Mouse (Mus musculus) frontal cortex, postnatal 36 days (tissue): Measurements from ENCODE around the gene Ahcyl1.
"Not testable (repeated sequence)": the region's sequence is repeated elsewhere in the genome, so short reads cannot be mapped to it uniquely, and the experiment has no call there.

Source experiments
- DNase-seq, 2 experiments: peaks; one replicate each; pipeline ENCODE4 v3.0.0; 2022; ENCODE audit warnings: low spot score in 2 of 2

Ahcyl1 gene

DNA sequence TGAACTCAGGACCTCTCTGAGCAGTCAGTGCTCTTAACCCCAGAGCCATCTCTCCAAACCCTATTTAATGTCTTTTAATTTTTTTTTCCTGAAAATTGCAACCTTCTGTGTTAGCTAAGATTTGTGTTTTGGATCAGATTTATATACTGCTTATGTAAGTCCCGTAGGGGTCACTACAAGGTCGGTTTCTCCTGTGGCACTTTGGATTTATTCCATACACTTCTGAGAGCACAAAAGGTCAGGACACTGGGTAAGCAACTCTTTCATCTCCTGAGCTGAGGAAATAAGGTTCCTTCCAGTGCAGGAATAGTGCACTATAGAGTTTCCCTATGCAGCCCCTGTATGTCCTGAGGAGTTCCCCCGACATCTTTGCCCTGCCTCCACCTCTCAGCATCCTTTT, 40.9 kb downstream of the Ahcyl1 start:
- DNase-seq = no peak

DNA sequence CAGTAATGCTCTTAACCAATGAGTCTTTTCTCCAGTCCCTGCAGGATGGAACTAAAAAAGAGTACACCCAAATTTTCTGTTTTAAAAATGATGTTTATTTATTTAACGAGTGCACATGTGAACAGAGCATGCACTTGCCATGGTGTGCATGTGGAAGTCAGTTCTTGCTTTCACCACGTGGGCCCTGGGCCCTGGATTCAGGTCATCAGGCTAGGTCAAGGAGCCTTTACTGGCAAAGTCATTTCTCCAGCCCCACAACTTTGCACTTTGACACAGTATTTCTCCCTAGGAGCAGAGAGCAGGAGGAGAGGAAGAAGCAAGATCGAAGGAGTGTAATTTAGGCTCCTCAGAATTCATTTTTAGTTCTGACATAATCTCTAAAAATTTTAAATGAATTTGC, 41.5 kb downstream of the Ahcyl1 start:
- no peak for DNase-seq

DNA sequence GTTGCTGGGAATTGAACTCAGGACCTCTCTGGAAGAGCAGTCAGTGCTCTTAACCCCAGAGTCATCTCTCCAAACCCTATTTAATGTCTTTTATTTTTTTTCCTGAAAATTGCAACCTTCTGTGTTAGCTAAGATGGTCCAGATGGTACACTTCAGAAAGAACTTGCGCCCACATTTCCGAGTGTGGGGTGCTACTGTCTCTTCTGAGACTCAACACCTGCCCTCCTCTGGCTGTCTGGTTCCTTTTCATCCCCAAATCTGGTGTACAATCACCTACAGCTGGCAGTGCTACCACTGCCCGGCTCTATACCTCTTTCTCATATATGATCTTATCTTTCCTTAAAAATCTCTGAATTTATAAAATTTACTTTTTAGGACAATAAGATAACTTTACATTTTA, 43.4 kb downstream of the Ahcyl1 start:
- DNase-seq = no peak

DNA sequence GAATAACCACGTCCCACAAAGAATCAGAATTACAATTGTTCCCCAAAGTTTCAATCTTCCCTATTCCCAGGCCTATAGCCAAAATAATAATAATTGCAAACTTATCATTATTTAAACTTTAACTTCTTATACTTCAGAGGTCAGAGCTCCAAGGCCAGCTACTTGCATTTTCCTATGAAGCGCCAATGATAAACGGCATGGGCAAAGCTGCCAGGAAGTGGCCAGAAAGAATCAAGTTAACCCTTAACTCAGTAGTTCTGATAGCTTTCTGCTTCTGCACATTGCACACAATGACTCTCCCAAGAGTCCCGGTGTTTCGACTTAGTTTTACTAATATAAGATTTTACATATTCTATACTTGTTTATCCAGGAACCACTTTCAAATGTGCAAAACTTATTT, 46.1 kb downstream of the Ahcyl1 start:
- DNase-seq = not testable (repeated sequence)

DNA sequence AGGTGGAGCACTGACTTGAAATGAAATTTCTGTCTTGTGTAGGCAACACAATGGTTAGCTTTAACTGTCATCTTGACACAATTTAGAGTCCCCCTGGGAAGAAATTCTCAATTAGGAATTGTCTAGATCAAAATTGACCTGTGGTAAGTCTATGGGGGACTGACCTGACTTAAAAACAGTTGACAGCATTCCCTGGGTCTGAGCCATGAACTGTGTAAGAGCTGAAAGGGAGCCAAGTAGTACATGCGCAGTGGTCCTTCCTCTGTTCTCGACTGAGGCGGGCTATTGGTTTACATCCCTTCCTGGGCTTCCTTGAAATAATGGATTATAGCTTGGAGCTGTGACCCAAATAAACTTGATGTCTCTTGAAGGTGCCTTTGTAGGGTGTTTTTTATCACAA, 49.4 kb downstream of the Ahcyl1 start:
- no peak for DNase-seq

DNA sequence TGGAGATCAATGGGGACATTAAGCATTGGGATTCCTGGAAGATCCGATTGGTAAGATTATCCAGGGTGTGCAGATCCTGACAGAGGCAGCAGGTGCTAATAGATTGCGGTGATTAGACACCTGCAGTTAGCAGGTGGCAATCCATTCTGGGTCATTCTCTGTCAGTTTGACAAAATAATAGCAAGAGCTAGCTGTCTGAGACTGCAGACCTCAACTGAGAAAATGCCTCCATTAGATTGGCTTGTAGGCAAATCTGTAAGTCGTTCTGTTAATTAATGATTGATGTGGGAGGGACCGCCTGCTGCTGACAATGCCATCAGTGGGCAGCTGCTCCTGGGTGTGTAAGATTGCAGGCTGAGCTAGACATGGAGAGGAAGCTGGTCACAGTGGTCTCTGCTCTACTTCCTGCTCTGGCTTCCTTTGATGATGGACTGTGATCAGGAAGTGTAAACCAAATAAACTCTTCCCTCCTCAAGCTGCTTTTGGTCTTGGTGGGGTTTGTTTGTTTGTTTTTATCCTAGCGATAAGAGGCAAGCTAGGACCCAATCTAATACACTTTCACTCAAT, 58.7 kb downstream of the Ahcyl1 start:
- DNase-seq = no peak

DNA sequence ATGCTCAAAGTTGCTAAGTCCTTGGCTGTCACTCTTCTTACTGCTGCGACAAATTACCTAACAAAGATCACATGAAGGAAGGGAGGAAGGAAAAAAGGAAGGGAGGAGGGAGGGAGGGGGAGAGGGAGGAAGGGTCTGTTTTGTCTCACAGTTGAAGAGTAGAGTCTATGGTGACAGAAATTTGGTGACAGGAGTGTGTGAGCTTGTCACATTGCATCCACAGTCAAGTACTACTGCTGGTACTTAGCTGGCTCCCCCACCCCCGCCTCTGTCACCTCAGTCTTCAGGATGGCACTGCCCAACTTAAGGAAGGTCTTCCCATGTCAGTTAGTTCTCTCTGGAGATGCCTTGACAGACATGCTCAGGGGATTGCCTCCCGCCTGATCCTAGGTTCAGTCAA, 60.1 kb downstream of the Ahcyl1 start:
- no peak for DNase-seq

DNA sequence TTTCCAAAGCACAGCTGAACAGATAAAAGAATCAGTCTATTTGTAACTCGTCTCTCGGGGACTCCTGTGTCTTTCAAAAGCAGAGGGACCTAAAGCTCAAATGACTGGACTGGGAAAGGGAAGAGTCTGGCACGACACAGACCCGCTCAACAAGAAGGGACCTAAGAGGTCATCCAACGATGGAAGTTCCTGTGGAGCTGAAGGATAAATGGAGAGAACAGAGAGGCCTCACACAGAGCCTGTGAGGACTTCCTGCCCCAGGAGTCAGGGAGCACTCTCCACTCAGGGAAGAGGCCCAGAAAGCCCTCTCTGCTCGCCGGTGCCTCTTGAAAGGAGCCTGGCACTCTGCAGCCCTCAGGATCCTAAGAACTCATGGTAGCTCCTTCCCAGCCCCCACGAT, 60.5 kb downstream of the Ahcyl1 start:
- DNase-seq = no peak

DNA sequence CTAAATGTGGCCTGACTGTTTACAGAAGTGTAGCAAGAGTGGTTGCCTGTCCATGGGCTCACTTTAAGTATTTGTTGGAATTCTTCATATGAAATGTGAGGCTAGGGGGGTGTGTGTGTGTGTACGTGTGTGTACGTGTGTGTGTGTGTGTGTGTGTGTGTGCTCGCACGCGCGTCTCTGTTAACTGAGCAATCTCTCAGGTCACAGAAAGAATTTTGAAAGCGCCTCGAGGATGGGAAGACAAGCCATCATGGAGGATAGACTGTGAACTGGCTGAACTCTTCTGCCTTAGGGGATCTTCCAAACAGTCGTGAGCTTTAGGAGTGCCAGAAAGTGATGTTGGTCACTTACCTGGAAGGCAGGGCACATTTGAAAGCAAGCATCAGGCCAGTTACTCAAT, 62.5 kb downstream of the Ahcyl1 start:
- no peak for DNase-seq

DNA sequence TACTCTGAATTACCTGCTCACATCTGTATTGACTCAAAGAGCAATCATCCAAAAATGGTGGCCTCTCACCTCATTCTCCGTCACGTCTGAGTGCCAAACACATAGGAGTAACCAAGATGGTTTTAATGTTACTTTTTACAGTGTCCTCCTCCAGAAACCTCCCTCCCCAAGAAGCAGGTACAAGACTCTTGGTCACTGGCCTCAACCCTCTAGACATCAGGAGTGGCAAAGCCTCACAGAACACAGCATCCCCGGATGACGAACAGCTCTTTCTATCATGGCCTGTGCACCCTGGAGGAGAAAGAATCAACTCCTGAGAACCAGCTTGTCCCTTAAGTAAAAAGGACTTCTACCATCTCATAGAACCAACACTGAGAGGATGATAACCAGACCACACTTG, 63.6 kb downstream of the Ahcyl1 start:
- no peak for DNase-seq

DNA sequence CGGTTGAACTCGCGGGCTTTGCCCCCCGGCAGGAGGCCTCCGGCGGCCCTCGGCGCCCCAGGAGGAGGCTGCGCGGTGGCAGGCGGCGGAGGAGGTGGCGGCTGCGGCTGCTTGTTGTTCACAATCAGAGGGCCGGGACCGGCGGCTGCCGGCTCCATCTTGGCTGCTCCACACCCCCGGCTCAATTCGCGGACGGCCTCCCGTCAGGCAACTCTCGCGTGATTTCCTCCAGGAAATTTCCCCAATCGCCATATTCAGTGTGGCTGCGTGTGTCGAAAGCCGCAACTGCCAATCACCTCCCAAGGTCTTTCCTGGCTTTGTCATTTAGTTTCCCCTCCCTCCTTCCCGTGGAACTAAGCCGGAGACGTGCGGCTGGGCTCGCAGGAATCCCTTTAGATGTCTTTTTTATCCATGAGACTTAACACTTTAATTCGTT, 64.8 kb downstream of the Ahcyl1 start, which contains the start of gene Strip1:
Gene Strip1 (minus strand): TSS at position 172 of the 436 bp plus-strand sequence.
- peak; percentile 91 to 95 for DNase-seq

DNA sequence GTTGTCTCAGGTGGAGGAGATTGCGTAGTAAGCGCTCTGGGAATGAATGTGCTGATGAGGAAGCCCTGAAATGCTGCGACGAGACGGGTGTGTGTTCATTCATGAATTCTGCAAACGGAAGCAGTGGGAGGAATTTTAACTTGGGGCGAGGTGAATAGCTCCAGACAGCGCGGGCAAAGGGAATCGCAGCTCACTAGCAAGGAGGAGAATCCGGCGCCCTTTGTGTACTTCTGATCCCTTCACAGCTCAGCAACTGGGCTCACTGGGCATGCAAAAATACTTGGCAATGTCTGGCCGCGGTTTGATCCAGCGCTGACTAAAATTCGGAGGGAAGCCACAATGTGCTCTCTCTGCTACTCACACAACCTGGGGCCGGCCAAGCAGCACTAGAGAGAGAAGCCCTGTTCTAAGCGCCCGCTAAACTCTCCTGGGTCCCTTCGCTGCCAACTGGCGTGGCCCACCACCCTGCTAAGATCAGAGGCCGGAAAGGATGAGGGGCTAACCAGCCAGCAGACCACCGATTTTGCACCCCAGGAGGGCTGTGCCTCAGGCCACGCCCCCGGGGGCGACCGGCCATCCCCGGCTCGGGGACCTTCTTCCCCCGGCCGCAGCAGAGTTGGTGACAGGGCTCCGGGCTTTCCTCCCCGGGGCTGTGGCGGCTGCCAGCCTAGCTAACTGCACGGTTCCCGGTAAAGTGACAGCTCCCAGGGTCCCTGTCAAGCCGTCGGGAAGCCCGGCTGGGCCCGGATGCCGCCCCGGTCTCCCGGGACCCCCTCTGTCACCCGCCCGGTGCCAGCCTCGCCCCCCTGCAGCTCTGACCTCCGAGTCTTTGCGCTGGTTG, 65.5 kb downstream of the Ahcyl1 start, which contains the start of gene Gm10961:
Gene Gm10961 (plus strand): TSS at position 641 of the 841 bp plus-strand sequence.
- DNase-seq = peak; percentile 57 to 60

DNA sequence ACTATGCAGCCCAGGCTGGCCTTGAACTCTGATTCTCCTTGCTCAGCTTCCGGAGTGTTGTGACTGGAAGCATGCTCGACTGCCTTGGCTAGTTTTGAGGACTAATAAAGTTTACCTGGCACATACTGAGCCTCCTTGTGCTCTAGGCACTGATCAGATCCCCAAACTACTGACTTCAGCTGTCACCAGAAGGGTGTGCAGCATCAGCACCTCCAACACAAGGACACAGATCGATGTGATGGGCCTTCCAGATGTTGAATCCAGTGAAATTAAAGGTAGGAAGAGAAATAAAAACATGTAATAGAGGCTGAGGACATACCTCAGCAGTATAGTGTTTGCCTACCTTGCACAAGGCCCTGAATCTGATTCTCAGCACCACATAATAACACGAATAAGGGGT, 66.9 kb downstream of the Ahcyl1 start:
- no peak for DNase-seq

DNA sequence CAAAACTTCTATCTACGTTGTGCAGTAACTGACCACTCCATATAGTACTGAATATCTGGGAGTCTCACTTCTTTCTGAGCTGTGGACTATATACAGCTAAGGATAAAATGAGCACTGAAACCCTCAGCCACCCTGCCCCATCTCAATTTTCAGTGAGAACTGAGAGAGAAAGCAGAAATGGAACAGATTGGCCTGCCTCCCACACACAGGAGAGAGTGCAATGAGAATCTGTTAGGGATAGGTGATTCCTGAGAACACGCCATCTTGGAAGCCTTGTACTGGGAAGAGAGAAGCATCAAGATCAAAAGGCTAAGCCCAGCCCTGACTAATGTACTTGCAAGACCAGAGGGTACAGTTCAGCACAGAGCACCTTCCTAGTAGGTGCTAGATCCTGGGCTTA, 67.8 kb downstream of the Ahcyl1 start:
- peak in 1 of 2 experiments; percentile 48 for DNase-seq

DNA sequence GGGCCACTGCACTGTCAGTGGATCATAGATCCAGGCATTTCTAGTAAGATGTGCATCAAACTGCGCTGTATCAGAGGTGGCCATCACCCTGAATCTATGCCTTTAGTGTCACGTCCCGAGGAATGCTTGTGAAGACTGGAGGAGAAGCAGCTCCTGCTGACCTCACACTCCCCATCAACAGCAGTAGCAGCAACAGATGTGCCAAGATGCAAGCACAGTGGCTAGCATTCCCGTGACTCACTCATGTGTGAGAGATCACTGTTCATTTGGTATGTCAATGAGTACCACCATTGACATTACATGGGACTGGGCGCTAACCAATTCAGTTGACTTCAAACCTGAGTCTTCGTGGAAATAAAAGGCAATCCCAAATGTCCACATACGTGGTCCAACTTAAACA, 68.7 kb downstream of the Ahcyl1 start:
- DNase-seq = no peak

DNA sequence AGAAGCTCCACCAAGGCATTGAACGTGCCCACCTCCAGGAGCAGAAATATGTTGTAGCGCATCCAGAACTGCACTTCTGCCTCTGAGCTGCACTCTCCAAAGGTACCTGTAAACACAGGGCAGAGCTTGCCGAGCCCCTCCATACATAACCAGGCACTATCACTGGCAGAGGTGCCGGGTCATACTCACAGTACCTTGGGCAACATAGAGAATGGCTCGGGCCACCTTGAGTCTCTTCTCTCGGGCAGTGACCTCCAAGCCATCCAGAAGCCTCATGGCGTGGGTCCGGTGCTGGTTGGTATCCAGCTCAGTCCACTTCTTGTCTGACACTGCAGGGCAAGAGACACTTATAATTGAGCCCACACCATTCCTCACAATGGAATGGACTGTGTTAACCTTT, 69.6 kb downstream of the Ahcyl1 start:
- DNase-seq = no peak

DNA sequence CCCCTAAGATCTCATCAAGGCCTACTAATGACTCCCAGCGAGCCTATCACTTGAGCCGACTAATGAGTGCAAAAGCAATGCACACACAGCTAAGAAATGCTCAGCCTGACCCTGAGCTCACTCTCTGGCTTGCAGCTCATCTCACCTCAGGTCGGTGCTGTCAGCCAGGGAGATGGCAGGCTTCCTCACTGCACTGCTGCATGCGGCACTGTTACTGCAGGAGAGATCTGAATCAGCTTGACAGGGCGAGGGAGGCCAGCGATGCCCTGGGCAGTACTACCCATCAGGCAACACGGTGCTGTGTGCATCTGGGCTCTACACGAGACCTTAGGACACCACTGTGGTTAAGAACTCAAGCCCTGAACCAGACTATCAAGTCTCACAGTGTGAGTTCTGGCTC, 70.8 kb downstream of the Ahcyl1 start:
- DNase-seq = no peak

DNA sequence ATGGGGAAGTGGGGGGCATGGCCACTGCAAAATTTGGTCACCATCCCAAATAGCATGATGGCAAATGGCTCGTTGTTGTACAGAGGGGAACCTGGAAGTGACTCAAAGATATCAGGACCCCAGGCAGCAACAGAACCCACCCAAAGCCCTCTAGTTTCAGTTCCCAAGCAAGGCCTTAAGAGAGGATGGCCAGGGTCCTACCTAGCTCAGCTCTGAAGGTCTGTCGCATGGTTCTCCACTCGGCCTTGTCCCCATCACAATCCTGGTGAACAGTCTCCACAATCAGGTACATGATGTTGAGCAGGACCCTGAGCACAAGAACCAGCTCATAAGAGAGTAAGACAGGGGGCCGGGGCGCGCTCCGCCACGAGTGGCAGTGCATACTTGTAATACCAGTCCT, 71.9 kb downstream of the Ahcyl1 start:
- no peak for DNase-seq

DNA sequence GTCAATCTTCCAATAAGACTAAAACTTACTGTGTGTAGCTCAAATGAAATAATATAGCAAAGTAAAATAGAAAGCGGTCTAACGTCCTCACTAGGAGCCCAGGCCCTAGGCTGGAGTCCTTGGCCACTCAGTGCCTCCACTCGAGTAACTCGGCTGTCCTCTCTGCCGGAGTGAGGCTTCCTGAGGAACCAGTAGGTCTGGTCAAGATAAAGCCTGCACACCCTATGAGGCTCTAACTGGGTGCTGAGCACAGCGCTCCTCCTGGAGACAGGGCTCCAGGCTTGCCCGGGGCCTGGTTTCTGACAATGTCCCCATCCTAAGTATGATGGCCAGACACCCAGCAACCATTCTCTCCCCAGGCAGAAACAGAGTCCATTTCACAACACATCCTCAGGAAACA, 73.8 kb downstream of the Ahcyl1 start:
- DNase-seq = no peak

DNA sequence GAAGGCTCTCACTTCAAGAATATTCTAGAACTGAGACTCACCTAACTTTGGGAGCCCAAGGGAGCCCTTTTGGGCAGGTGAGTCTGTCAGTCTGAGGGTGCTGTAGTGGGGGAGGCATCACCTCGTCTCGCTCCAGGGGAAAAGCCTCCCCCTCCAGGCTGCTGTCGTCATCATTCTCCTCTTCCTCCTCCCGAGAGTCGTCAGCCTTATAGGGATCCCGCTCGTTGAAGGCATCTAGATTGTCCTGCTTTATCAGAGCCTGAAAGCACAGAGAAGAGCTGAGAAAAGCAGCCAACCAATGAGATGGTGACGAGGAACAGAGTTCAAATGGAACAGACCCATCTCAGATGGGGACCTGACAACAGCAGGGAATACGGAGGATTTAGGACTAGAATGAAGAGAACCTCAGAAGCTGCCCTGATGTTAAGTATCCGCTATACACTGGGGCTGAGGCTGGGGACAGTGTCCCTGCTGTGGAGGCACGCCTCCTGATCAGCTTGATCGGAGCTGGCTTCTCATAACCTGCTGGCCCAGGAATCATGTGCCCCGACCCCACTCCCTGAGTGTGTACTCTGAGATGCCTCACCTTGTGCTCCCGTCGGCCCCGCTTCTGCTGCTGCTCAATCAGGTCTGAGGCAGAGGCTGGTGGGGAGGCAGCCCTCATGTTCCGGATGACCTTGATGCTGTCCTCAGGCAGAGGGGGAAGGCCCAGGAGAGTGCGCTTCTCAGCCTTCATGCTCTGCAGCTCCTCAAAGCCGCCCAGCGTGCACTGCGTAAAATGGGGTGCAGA, 74.9 kb downstream of the Ahcyl1 start:
- DNase-seq = no peak

DNA sequence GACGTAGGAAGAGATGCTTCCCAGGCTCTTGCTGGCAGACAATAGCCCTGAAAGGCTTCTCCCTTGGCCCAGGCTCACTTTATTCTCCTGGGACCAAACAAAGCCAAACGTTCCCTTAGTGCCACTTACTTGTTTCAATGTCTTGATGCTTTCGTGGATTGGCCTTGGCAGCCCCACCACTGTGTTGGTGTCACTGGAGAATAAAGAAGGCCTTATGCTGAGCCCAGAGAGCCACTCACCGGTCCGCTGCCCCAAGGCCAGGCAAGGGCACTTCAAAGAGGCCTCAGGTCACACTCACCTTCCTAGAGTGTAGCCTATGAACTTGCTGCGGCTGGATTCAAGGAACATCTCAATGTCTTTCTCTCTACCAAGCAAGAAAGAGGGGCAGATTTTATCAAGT, 76.4 kb downstream of the Ahcyl1 start:
- no peak for DNase-seq

DNA sequence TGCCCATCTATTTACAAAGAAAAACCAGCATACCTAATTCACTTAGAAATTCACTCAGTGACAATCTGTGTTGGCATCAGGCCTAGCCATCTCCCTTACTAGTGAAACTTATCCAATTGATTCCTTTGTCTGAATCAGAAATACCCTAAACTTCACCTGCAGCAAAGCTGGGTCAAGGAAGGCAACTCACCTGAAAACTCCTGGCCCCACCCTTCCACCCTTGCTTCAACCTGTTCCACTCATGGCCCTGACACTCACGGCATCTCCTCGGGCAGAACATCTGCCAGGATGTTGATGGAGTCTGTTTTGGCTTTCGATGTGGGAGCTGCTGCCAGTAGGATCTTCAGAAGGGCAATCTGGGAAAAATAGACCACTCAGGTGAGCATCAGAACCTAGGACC, 78.6 kb downstream of the Ahcyl1 start:
- DNase-seq = no peak
